Mouse (Mus musculus): ENCODE measurements at regions not wholly inside any gene's neighbourhood (a gene's known extent, or its start where the extent isn't known, plus 50 kb on each side); places are given as distances from the start of the nearest gene placed in this dataset.

DNA sequence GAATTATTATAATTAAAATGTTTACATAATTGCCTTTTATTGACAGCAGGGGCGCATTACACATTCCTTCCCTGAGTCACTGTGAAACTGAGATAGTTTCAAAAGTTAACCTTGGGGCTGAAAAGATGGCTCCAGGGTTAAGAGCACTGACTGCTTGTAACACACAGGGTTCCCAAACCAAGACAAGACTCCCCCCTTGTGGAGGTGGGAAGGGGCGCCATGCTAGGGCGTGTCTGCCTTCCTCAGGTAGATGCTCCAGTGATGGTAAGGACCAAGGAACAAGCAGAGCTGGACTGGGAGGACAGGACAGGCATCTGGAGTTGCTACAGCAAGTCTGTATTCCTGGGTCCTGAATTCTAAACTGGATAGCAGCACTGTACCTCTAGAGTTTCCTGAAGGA lies 351.9 kb downstream of the Tbc1d22a start:
- H3K9me3 ChIP-seq (ENCODE audit: control insufficient read depth, low read depth, low read length) = no peaks in the 10 kb centered on the region
- H3K4me1 ChIP-seq (ENCODE audit: control insufficient read depth, insufficient read depth, low read length) = no peaks in the 10 kb centered on the region
- H3K4me2 ChIP-seq (replicated peaks; ENCODE audit: low read depth, low read length) = no peak overlapping the region
- no peak for ATAC-seq (ENCODE audit: insufficient number of reproducible peaks, insufficient read depth, low FRiP score, low read depth)
- no peak overlapping the region for H3K9ac ChIP-seq (replicated peaks; ENCODE audit: low read depth, low read length)
- H3K4me3 ChIP-seq (ENCODE audit: low read depth, low read length) = no peak overlapping the region
- H3K36me3 ChIP-seq (ENCODE audit: control insufficient read depth, insufficient read depth, low read length) = no peaks in the 10 kb centered on the region
- 65% methylated on average over 3 of the region's 3 CpGs for WGBS
- no peaks in the 10 kb centered on the region for H3K27me3 ChIP-seq (ENCODE audit: control insufficient read depth, insufficient read depth, low read length)
- no peak overlapping the region for H3K27ac ChIP-seq (ENCODE audit: low read length)

DNA sequence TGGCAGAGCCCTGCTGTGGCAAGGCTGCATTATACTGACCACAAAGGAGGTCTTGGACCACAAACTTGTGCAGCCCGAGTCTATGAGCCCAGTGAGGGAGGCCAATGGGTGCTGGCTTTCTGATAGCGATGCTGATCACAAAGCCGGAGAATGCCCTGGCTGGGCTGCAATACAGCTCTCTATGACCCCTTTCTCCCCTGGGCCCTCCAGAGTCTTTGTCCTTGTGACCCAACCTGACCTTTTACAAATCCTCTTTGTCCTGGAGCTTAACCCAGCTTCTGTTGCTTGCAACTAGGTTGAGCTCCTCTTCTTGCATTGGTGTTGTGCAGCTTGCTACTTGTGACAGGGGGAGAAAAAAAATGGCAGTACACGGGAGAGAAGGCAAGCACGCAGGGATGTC lies 360.1 kb downstream of the Tbc1d22a start:
- Histone ChIP-seq H3K27me3 (ENCODE audit: control insufficient read depth, insufficient read depth, low read length) (no peaks in the 10 kb centered on the region), H3K36me3 (ENCODE audit: control insufficient read depth, insufficient read depth, low read length) (no peaks in the 10 kb centered on the region), H3K9me3 (ENCODE audit: control insufficient read depth, low read depth, low read length) (no peaks in the 10 kb centered on the region), H3K27ac (ENCODE audit: low read length) (no peak overlapping the region), H3K9ac (replicated peaks; ENCODE audit: low read depth, low read length) (no peak overlapping the region), H3K4me2 (replicated peaks; ENCODE audit: low read depth, low read length) (no peak overlapping the region), H3K4me1 (ENCODE audit: control insufficient read depth, insufficient read depth, low read length) (no peaks in the 10 kb centered on the region), H3K4me3 (ENCODE audit: low read depth, low read length) (no peak overlapping the region)
- no peak for ATAC-seq (ENCODE audit: insufficient number of reproducible peaks, insufficient read depth, low FRiP score, low read depth)
- WGBS = 72% methylated on average over 5 of the region's 5 CpGs

DNA sequence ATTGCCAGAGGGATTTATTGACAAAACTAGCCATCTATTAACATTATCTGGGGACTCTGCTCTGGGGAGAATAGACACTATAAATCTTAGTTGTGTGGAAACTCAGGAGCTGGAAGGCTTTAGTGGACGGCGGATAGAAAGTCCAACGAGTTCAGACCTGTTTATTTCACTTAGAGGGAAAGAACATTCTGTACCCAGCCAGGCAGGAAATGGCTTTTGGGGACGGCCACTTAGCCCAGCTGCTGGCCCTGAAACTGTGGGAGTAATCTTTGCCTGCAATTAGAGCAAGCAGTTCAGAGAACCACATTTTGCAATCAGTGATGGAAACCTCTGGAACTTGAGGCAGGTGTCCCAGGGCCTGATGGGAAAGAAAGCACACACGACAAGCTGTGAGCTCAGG lies 362.4 kb downstream of the Tbc1d22a start:
- no peak overlapping the region for H3K9ac ChIP-seq (replicated peaks; ENCODE audit: low read depth, low read length)
- no peak overlapping the region for H3K27ac ChIP-seq (ENCODE audit: low read length)
- no peak for ATAC-seq (ENCODE audit: insufficient number of reproducible peaks, insufficient read depth, low FRiP score, low read depth)
- no peak overlapping the region for H3K4me2 ChIP-seq (replicated peaks; ENCODE audit: low read depth, low read length)
- H3K27me3 ChIP-seq (ENCODE audit: control insufficient read depth, insufficient read depth, low read length) = no peaks in the 10 kb centered on the region
- no peaks in the 10 kb centered on the region for H3K36me3 ChIP-seq (ENCODE audit: control insufficient read depth, insufficient read depth, low read length)
- 40% methylated on average over 5 of the region's 5 CpGs for WGBS
- H3K4me3 ChIP-seq (ENCODE audit: low read depth, low read length) = no peak overlapping the region
- no peaks in the 10 kb centered on the region for H3K4me1 ChIP-seq (ENCODE audit: control insufficient read depth, insufficient read depth, low read length)
- H3K9me3 ChIP-seq (ENCODE audit: control insufficient read depth, low read depth, low read length) = no peaks in the 10 kb centered on the region

DNA sequence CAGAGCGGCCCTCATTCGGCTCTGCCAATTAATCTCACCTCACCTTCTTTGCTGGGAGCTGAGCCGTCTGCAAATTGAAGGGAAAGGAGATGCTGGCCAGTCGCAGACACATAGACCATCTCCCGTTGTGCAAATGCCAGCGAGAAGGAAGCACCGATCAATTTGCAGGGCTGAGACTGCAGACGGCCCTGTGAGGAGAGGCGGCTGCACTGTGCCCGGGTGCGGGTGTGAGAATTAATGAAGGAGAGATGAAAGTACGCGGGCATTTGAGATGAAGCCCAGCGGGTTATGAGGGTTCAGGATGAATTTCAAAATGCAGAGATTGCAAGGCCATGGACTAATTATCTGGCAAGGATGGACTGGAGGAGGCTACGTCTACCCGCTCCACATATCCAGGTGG lies 364.4 kb downstream of the Tbc1d22a start:
- no peaks in the 10 kb centered on the region for H3K27me3 ChIP-seq (ENCODE audit: control insufficient read depth, insufficient read depth, low read length)
- no peak overlapping the region for H3K9ac ChIP-seq (replicated peaks; ENCODE audit: low read depth, low read length)
- H3K4me3 ChIP-seq (ENCODE audit: low read depth, low read length) = no peak overlapping the region
- no peak for ATAC-seq (ENCODE audit: insufficient number of reproducible peaks, insufficient read depth, low FRiP score, low read depth)
- 86% methylated on average over 16 of the region's 16 CpGs for WGBS
- no peaks in the 10 kb centered on the region for H3K4me1 ChIP-seq (ENCODE audit: control insufficient read depth, insufficient read depth, low read length)
- no peak overlapping the region for H3K27ac ChIP-seq (ENCODE audit: low read length)
- no peaks in the 10 kb centered on the region for H3K36me3 ChIP-seq (ENCODE audit: control insufficient read depth, insufficient read depth, low read length)
- H3K9me3 ChIP-seq (ENCODE audit: control insufficient read depth, low read depth, low read length) = no peaks in the 10 kb centered on the region
- H3K4me2 ChIP-seq (replicated peaks; ENCODE audit: low read depth, low read length) = no peak overlapping the region

DNA sequence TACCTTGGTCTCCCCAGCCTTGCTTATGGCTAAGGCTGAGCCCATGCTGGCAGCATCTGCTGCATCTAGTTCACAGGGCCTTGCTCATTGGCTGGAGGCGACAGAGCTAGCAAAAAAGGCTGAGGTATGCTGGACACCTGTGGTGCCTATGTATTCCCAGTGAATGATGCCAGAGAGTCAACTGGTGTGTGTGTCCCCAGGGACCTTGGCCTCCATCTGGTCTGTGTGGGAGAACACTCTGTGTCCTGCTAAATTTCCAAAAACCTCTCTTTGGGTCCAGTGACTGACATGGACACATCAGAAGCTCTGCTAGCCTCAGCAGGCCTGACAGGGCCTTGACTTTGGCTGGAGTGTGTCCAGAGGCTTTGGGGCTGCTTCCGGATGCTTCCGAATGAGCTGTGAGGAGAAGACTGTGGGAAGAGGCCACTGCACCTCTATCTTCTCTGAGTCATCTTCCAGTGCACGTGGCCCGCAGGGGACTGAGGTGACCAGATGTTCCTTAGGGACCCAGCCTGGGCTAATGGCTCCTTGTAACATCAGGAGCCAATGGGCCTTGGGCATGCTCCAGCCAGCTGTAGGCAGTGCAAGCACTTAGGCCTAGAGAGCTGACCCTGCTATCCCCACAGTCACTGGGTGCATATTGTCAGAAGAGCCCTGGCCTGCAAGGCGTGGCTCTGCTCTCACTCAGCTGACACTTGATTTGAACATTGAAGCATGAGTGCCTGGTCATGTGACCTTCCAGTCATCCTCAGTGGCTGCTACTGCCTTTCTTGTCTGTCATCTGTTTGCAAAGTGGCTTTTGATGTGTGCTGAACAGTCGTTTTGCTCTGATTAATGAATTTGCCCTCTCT lies 368.2 kb downstream of the Tbc1d22a start:
- 71% methylated on average over 7 of the region's 7 CpGs for WGBS
- H3K4me1 ChIP-seq (ENCODE audit: control insufficient read depth, insufficient read depth, low read length) = no peaks in the 10 kb centered on the region
- no peaks in the 10 kb centered on the region for H3K36me3 ChIP-seq (ENCODE audit: control insufficient read depth, insufficient read depth, low read length)
- H3K9me3 ChIP-seq (ENCODE audit: control insufficient read depth, low read depth, low read length) = no peaks in the 10 kb centered on the region
- H3K27me3 ChIP-seq (ENCODE audit: control insufficient read depth, insufficient read depth, low read length) = no peaks in the 10 kb centered on the region
- no peak overlapping the region for H3K27ac ChIP-seq (ENCODE audit: low read length)
- no peak overlapping the region for H3K4me3 ChIP-seq (ENCODE audit: low read depth, low read length)
- no peak overlapping the region for H3K9ac ChIP-seq (replicated peaks; ENCODE audit: low read depth, low read length)
- no peak for ATAC-seq (ENCODE audit: insufficient number of reproducible peaks, insufficient read depth, low FRiP score, low read depth)
- no peak overlapping the region for H3K4me2 ChIP-seq (replicated peaks; ENCODE audit: low read depth, low read length)

DNA sequence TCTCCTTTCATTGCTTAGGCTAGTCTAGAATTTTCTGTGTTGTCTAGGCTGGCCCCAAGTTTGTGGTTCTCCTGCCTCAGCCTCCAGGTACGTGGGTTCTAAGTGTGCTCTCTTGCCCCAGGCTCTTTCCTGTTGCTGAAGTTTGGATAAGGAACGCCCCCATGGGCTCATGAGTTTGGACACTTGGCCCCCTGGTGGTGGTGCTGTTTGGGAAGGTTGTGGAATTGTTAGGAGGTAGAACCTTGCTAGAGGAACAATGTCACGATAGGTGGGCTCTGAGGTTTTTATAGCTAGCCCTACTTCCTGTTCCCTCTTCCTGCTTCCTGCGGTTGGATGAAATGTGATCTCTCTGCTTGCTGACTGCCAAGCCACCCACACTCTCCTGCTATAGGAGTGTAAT lies 371.5 kb downstream of the Tbc1d22a start:
- Histone ChIP-seq H3K4me2 (replicated peaks; ENCODE audit: low read depth, low read length) (no peak overlapping the region), H3K4me1 (ENCODE audit: control insufficient read depth, insufficient read depth, low read length) (no peaks in the 10 kb centered on the region), H3K36me3 (ENCODE audit: control insufficient read depth, insufficient read depth, low read length) (no peaks in the 10 kb centered on the region), H3K27ac (ENCODE audit: low read length) (no peak overlapping the region), H3K4me3 (ENCODE audit: low read depth, low read length) (no peak overlapping the region), H3K27me3 (ENCODE audit: control insufficient read depth, insufficient read depth, low read length) (no peaks in the 10 kb centered on the region), H3K9me3 (ENCODE audit: control insufficient read depth, low read depth, low read length) (no peaks in the 10 kb centered on the region), H3K9ac (replicated peaks; ENCODE audit: low read depth, low read length) (no peak overlapping the region)
- WGBS = 73% methylated on average over 4 of the region's 4 CpGs
- no peak for ATAC-seq (ENCODE audit: insufficient number of reproducible peaks, insufficient read depth, low FRiP score, low read depth)

DNA sequence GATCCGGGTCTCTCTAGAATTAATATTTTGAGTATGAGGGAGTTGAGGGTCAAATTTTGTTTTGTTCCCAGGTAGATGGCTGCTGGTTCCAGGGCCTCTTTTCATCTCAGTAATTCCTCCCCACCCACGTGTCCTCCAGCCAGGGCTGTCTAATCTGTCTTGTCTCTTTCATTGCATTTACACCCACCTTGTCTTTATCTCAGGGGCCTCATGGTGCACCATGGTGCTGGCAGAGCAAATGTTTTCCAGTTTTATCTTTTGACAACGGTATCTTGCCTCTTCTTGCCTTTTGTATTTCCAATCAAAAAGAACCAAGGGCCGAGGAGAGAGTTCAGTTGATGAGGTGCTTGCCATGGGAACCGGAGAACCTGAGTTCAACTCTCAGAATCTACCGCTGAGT lies 372.9 kb downstream of the Tbc1d22a start:
- no peaks in the 10 kb centered on the region for H3K9me3 ChIP-seq (ENCODE audit: control insufficient read depth, low read depth, low read length)
- no peak overlapping the region for H3K9ac ChIP-seq (replicated peaks; ENCODE audit: low read depth, low read length)
- no peaks in the 10 kb centered on the region for H3K27me3 ChIP-seq (ENCODE audit: control insufficient read depth, insufficient read depth, low read length)
- H3K4me3 ChIP-seq (ENCODE audit: low read depth, low read length) = no peak overlapping the region
- WGBS = 67% methylated on average over 6 of the region's 6 CpGs
- no peak overlapping the region for H3K4me2 ChIP-seq (replicated peaks; ENCODE audit: low read depth, low read length)
- H3K27ac ChIP-seq (ENCODE audit: low read length) = no peak overlapping the region
- H3K36me3 ChIP-seq (ENCODE audit: control insufficient read depth, insufficient read depth, low read length) = no peaks in the 10 kb centered on the region
- H3K4me1 ChIP-seq (ENCODE audit: control insufficient read depth, insufficient read depth, low read length) = no peaks in the 10 kb centered on the region
- no peak for ATAC-seq (ENCODE audit: insufficient number of reproducible peaks, insufficient read depth, low FRiP score, low read depth)

DNA sequence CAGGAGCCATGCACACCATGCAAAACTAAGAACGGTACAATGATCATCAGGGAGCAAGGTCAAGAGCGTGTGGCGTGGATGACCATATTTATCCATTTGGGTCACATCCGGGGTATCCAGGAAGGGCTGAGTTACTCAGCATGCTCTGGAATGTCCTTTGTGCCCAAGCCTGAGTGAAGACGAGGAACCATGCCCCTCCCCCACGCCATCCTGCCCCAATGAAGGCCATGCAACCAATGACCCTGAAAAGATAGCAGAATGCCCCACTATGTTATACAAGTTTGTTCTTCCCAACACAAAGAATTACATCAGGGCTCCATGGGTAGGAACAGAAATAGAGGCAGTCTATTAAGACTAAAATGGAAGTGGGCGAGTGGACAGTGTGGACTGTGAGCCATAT lies 375.8 kb downstream of the Tbc1d22a start:
- H3K4me1 ChIP-seq (ENCODE audit: control insufficient read depth, insufficient read depth, low read length) = no peaks in the 10 kb centered on the region
- 80% methylated on average over 7 of the region's 7 CpGs for WGBS
- H3K36me3 ChIP-seq (ENCODE audit: control insufficient read depth, insufficient read depth, low read length) = no peaks in the 10 kb centered on the region
- no peak overlapping the region for H3K4me2 ChIP-seq (replicated peaks; ENCODE audit: low read depth, low read length)
- ATAC-seq (ENCODE audit: insufficient number of reproducible peaks, insufficient read depth, low FRiP score, low read depth) = no peak
- H3K4me3 ChIP-seq (ENCODE audit: low read depth, low read length) = no peak overlapping the region
- no peaks in the 10 kb centered on the region for H3K9me3 ChIP-seq (ENCODE audit: control insufficient read depth, low read depth, low read length)
- no peaks in the 10 kb centered on the region for H3K27me3 ChIP-seq (ENCODE audit: control insufficient read depth, insufficient read depth, low read length)
- H3K9ac ChIP-seq (replicated peaks; ENCODE audit: low read depth, low read length) = no peak overlapping the region
- H3K27ac ChIP-seq (ENCODE audit: low read length) = no peak overlapping the region

DNA sequence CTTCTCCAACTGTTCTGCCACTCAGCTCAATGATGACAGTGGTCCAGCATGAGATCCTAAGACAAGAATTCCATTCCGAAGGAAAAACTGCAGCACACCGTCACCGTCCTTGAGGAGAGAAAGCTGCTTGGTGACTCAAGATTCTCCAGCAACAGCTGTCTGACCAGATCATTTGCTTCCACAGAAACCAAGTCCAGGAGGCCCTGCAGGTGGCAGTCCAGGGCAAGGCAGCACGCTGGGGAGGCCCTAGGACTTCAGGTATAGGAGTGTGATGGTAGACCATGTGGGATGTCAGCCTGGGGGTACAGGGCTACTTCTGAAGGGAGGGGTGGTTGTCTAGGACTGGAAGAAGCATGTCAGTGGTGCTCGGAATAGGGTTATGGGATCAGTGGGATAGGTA lies 376.6 kb downstream of the Tbc1d22a start:
- Histone ChIP-seq H3K4me1 (ENCODE audit: control insufficient read depth, insufficient read depth, low read length) (no peaks in the 10 kb centered on the region), H3K9ac (replicated peaks; ENCODE audit: low read depth, low read length) (no peak overlapping the region), H3K4me2 (replicated peaks; ENCODE audit: low read depth, low read length) (no peak overlapping the region), H3K27ac (ENCODE audit: low read length) (no peak overlapping the region), H3K9me3 (ENCODE audit: control insufficient read depth, low read depth, low read length) (no peaks in the 10 kb centered on the region), H3K27me3 (ENCODE audit: control insufficient read depth, insufficient read depth, low read length) (no peaks in the 10 kb centered on the region), H3K36me3 (ENCODE audit: control insufficient read depth, insufficient read depth, low read length) (no peaks in the 10 kb centered on the region), H3K4me3 (ENCODE audit: low read depth, low read length) (no peak overlapping the region)
- 77% methylated on average over 5 of the region's 5 CpGs for WGBS
- ATAC-seq (ENCODE audit: insufficient number of reproducible peaks, insufficient read depth, low FRiP score, low read depth) = no peak
